Mouse (Mus musculus): ENCODE data around the gene Cdc27. TPM values are rescaled to one million over a fixed set of nuclear protein-coding genes. Genes with fewer than 3 reads are reported as not detected.

Gene Cdc27
- polyA plus RNA-seq, 1 experiment from 2014 or later: 33.8 TPM

DNA sequence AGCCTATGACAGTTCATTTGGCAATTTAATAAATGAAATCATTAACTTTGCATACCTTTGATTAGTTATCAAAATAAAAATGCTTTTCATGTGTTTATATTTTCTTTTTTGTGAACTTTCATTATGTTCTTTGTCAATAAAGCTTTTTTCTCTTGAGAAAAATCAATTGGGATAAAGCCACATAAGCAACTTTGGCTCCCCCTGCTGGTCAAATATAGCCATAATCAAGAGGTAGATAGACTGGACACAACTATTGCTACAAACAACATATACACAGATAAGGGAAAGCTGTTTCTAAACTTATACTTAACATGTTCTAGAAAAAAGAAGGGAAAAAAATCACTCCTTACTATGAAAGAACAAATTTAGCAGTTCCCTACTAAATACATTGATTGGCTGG is 88.9 kb downstream of the Cdc27 start:
- Histone ChIP-seq H3K36me3 (0 out of 2 replicates have a peak, but pooled peaks cover 4% of the 10 kb centered on the region), H3K4me3 (replicated peaks) (no peak overlapping the region), H3K4me1 (replicated peaks) (0 out of 2 replicates have a peak, but pooled peaks cover under 1% of the 10 kb centered on the region), H3K4me2 (replicated peaks) (no peak overlapping the region), H3K9me3 (no peaks in the 10 kb centered on the region), H3K27me3 (replicated peaks) (no peaks in the 10 kb centered on the region), H3K9ac (no peak overlapping the region), H3K27ac (no peak overlapping the region)
- ATAC-seq: no peak

- H3K27me3 ChIP-seq (replicated peaks): no peaks in the 10 kb centered on the region
- no peak for ATAC-seq
- H3K36me3 ChIP-seq: 0 out of 2 replicates have a peak, but pooled peaks cover 4% of the 10 kb centered on the region
- H3K4me1 ChIP-seq (replicated peaks): peaks cover 3% of the 10 kb centered on the region; the same call in 1 of the 2 replicates
- no peaks in the 10 kb centered on the region for H3K9me3 ChIP-seq
- no peak overlapping the region for H3K4me2 ChIP-seq (replicated peaks)
- no peak overlapping the region for H3K4me3 ChIP-seq (replicated peaks)
- H3K9ac ChIP-seq: no peak overlapping the region
- WGBS: 91% methylated on average over 2 of the region's 2 CpGs
- no peak overlapping the region for H3K27ac ChIP-seq
Measured at GRCm38 (mm10) chr11:104459671-104460070, 90.7 kb downstream of the Cdc27 start.

- Histone ChIP-seq H3K36me3 (0 out of 2 replicates have a peak, but pooled peaks cover 4% of the 10 kb centered on the region), H3K27me3 (replicated peaks) (no peaks in the 10 kb centered on the region), H3K9me3 (no peaks in the 10 kb centered on the region), H3K4me1 (replicated peaks) (peaks cover 3% of the 10 kb centered on the region; the same call in 1 of the 2 replicates), H3K9ac (no peak overlapping the region), H3K27ac (no peak overlapping the region), H3K4me2 (replicated peaks) (no peak overlapping the region), H3K4me3 (replicated peaks) (no peak overlapping the region)
- WGBS: 73% methylated on average over 2 of the region's 2 CpGs
- no peak for ATAC-seq
Measured at GRCm38 (mm10) chr11:104458507-104458906, 91.9 kb downstream of the Cdc27 start.

Other genes starting within 250 kb of the Cdc27 start
- 16.0 and 17.2 TPM in 2 replicates for gene Kansl1, start 81.8 kb downstream of the Cdc27 start, polyA plus RNA-seq (2015; fragmentation: Nextera tagmentation; extraction: Ambion mirVana)
- gene Myl4, start within 50 bp of the Cdc27 start, polyA plus RNA-seq (2015; fragmentation: Nextera tagmentation; extraction: Ambion mirVana): 4.3 and 6.4 TPM in 2 replicates
- gene Itgb3, start 57.4 kb upstream of the Cdc27 start, polyA plus RNA-seq (2015; fragmentation: Nextera tagmentation; extraction: Ambion mirVana): 5.0 and 5.5 TPM in 2 replicates
- gene Gm11639, start 135.1 kb upstream of the Cdc27 start, polyA plus RNA-seq (2015; fragmentation: Nextera tagmentation; extraction: Ambion mirVana): 0.01 TPM in 1 of 2 replicates, not detected in the other